Mouse (Mus musculus) C2C12 (cell line): ENCODE measurements at regions not wholly inside any gene's neighbourhood (a gene's known extent, or its start where the extent isn't known, plus 50 kb on each side); places are given as distances from the start of the nearest gene placed in this dataset.

Experiments used
- H3K27me3 ChIP-seq: one replicate; pipeline ENCODE4 v1.6.1; 2011; ENCODE audit not compliant: control insufficient read depth, insufficient read depth, insufficient read length
- H3K36me3 ChIP-seq: one replicate; pipeline ENCODE4 v1.6.1; 2011; ENCODE audit not compliant: control insufficient read depth, insufficient read depth
- H3K4me3 ChIP-seq: one replicate; pipeline ENCODE4 v1.5.1; 2011; ENCODE audit warnings: mild to moderate bottlenecking, control low read depth; ENCODE audit not compliant: poor library complexity, insufficient read depth, severe bottlenecking
- H3K79me2 ChIP-seq: one replicate; pipeline ENCODE4 v1.6.1; 2011; ENCODE audit not compliant: control insufficient read depth, insufficient read depth
- H3K79me3 ChIP-seq: one replicate; pipeline ENCODE4 v1.6.1; 2011; ENCODE audit warnings: low read depth, control low read depth
- H3ac ChIP-seq: one replicate; pipeline ENCODE3; 2011; ENCODE audit warnings: low read depth; ENCODE audit not compliant: control insufficient read depth, insufficient read length
- CEBPB ChIP-seq: IDR thresholded peaks from one replicate; pipeline ENCODE4 v1.6.1; 2011; ENCODE audit warnings: low read depth, mild to moderate bottlenecking, control low read depth, moderate library complexity
- CTCF ChIP-seq: IDR thresholded peaks from one replicate; pipeline ENCODE4 v1.5.1; 2011; ENCODE audit not compliant: control insufficient read depth, insufficient read depth, insufficient read length
- FOSL1 ChIP-seq: IDR thresholded peaks from one replicate; pipeline ENCODE4 v1.8.0; 2011; ENCODE audit warnings: mild to moderate bottlenecking, low read length; ENCODE audit not compliant: poor library complexity, insufficient read depth, severe bottlenecking
- MAX ChIP-seq: IDR thresholded peaks from one replicate; pipeline ENCODE4 v1.6.1; 2011; ENCODE audit warnings: mild to moderate bottlenecking, control low read depth
- MYOD1 ChIP-seq: IDR thresholded peaks from one replicate; pipeline ENCODE4 v1.6.1; 2011; ENCODE audit warnings: low read depth; ENCODE audit not compliant: control insufficient read depth, insufficient read length
- MYOG ChIP-seq: IDR thresholded peaks from one replicate; pipeline ENCODE4 v1.6.1; 2011; ENCODE audit not compliant: control insufficient read depth, insufficient read length; ENCODE audit errors: extremely low read depth
- USF1 ChIP-seq: IDR thresholded peaks from one replicate; pipeline ENCODE4 v1.6.1; 2011; ENCODE audit warnings: low read depth, mild to moderate bottlenecking, control low read depth, moderate library complexity

- no peak for TF ChIP-seq MAX
- no peak for TF ChIP-seq USF1
- no peak for TF ChIP-seq FOSL1
- TF ChIP-seq CTCF, result no peak
- no peak for TF ChIP-seq MYOD1
- TF ChIP-seq MYOG, result no peak
- no peak for TF ChIP-seq CEBPB
- Histone ChIP-seq H3K27me3 (no peaks in the 10 kb centered on the region), H3K79me3 (no peaks in the 10 kb centered on the region), H3K79me2 (no peaks in the 10 kb centered on the region), H3K36me3 (no peaks in the 10 kb centered on the region), H3K4me3 (no peak overlapping the region), H3ac (no peak overlapping the region)
These were observed 625.9 kb upstream of the Klf6 start for GRCm38 (mm10) chr13:5235391-5235790.

- no peaks in the 10 kb centered on the region for H3K79me3 ChIP-seq
- H3K27me3 ChIP-seq, result no peaks in the 10 kb centered on the region
- TF ChIP-seq CTCF (no peak), USF1 (no peak), FOSL1 (no peak), MYOD1 (no peak), MYOG (no peak)
- H3K4me3 ChIP-seq, result no peak overlapping the region
- no peaks in the 10 kb centered on the region for H3K36me3 ChIP-seq
- H3ac ChIP-seq, result no peak overlapping the region
- H3K79me2 ChIP-seq, result no peaks in the 10 kb centered on the region
These were observed 620.7 kb upstream of the Klf6 start for GRCm38 (mm10) chr13:5240541-5240940.

DNA sequence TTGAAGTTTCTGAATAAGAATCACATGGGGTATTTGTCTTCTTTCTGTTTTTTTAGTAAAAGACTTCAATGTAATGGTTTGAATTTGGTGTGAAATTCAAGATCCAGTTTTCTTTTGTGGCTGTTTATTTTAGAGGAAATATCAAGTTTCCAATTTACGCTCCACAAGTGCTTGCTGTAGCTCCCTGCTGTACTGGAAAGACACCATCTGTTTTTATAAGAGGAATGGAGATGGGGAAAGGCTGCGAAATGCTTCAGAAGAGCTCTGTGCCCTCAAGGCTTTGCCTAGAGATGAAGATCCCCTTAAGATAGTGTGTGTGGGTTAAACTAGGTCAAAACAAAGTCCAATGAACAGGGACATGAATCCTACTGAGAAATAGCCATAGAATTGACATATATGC lies 618.5 kb upstream of the Klf6 start:
- H3K4me3 ChIP-seq, result no peak overlapping the region
- H3K79me2 ChIP-seq, result no peaks in the 10 kb centered on the region
- H3ac ChIP-seq, result no peak overlapping the region
- TF ChIP-seq USF1 (no peak), CTCF (no peak), MYOD1 (no peak), FOSL1 (no peak), MYOG (no peak), CEBPB (no peak), MAX (no peak)
- no peaks in the 10 kb centered on the region for H3K27me3 ChIP-seq
- H3K79me3 ChIP-seq, result no peaks in the 10 kb centered on the region
- H3K36me3 ChIP-seq, result no peaks in the 10 kb centered on the region

GRCm38 (mm10) chr13:5248671-5249391 lies 612.5 kb upstream of the Klf6 start:
- H3ac ChIP-seq, result no peak overlapping the region
- H3K27me3 ChIP-seq, result no peaks in the 10 kb centered on the region
- no peaks in the 10 kb centered on the region for H3K36me3 ChIP-seq
- no peaks in the 10 kb centered on the region for H3K79me3 ChIP-seq
- H3K79me2 ChIP-seq, result no peaks in the 10 kb centered on the region
- no peak overlapping the region for H3K4me3 ChIP-seq
- no peak for TF ChIP-seq CTCF
- TF ChIP-seq FOSL1, result peak; percentile 49

GRCm38 (mm10) chr13:5257891-5258660 lies 603.2 kb upstream of the Klf6 start:
- Histone ChIP-seq H3K27me3 (no peaks in the 10 kb centered on the region), H3K79me3 (no peaks in the 10 kb centered on the region), H3K36me3 (no peaks in the 10 kb centered on the region), H3K4me3 (no peak overlapping the region), H3K79me2 (no peaks in the 10 kb centered on the region), H3ac (no peak overlapping the region)
- TF ChIP-seq MAX (peak; percentile 37), MYOD1 (no peak)

- H3K79me3 ChIP-seq, result no peaks in the 10 kb centered on the region
- H3K79me2 ChIP-seq, result no peaks in the 10 kb centered on the region
- H3ac ChIP-seq, result no peak overlapping the region
- TF ChIP-seq CTCF (no peak), MYOG (no peak), MAX (no peak), CEBPB (no peak), MYOD1 (no peak), USF1 (no peak), FOSL1 (no peak)
- H3K27me3 ChIP-seq, result no peaks in the 10 kb centered on the region
- H3K36me3 ChIP-seq, result no peaks in the 10 kb centered on the region
- H3K4me3 ChIP-seq, result no peak overlapping the region
These were observed 601.5 kb upstream of the Klf6 start for GRCm38 (mm10) chr13:5259760-5260159.
